Mouse (Mus musculus): ENCODE results near the gene Stk32c. TPM values are rescaled to one million over a fixed set of nuclear protein-coding genes. Genes with fewer than 3 reads are reported as not detected.

Gene Stk32c
- total and polyA plus RNA-seq, 3 experiments: 0.21 TPM; not detected in 2

DNA sequence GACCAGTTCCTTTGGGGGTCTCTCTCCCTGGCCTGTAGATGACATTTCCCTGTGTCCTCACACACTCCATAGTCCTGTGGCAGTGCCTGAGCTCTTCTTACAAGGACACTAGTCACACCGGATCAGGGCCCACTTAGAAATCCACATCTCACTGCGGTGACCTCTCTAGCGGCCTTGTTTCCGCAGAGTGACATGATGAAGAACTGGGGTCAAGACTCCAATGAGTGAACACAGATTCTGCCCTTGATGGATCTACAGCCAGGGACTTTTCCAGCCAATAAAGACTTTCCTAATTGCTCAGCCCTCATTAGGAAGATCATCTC is 4.4 kb downstream of the Stk32c start:
- no peak overlapping the region for H3K27ac ChIP-seq (ENCODE audit: control insufficient read depth, low read depth, low read length)
- H3K27me3 ChIP-seq (ENCODE audit: control insufficient read depth in 1 of 2, insufficient read depth in 2 of 2, low read length in 2 of 2): peaks cover 4 to 10% of the 10 kb centered on the region in 2 experiments; a peak in 3 of 4 replicates
- no peak overlapping the region for H3K9ac ChIP-seq (ENCODE audit: control insufficient read depth, low read depth, low read length, poor library complexity, severe bottlenecking)
- TF ChIP-seq BHLHE40 (IDR thresholded peaks at IDR 0.05; ENCODE audit: borderline replicate concordance, low read depth, low read length) (no peak), MAZ (IDR thresholded peaks at IDR 0.05; ENCODE audit: low read depth, low read length) (no peak), CTCF (IDR thresholded peaks at IDR 0.05 in 2 of 3, conservative IDR thresholded peaks at IDR 0.05 in 1 of 3; ENCODE audit: control insufficient read depth in 1 of 3, insufficient read depth in 1 of 3, low read depth in 2 of 3, low read length in 3 of 3, poor library complexity in 1 of 3, severe bottlenecking in 1 of 3) (no peak), RAD21 (IDR thresholded peaks at IDR 0.05; ENCODE audit: low read depth, low read length) (no peak), POLR2AphosphoS2 (IDR thresholded peaks at IDR 0.05; ENCODE audit: low read length) (no peak), MEF2A (IDR thresholded peaks at IDR 0.05; ENCODE audit: extremely low read depth, insufficient replicate concordance, low read depth, low read length, poor library complexity, severe bottlenecking) (no peak), HCFC1 (IDR thresholded peaks at IDR 0.05; ENCODE audit: low read depth, low read length) (no peak), GABPA (IDR thresholded peaks at IDR 0.05; ENCODE audit: low read depth, low read length) (no peak), UBTF (IDR thresholded peaks at IDR 0.05; ENCODE audit: borderline replicate concordance, insufficient read depth, low read depth, low read length) (no peak), KAT2A (conservative IDR thresholded peaks at IDR 0.05; ENCODE audit: low read depth, low read length) (no peak), NRF1 (IDR thresholded peaks at IDR 0.05; ENCODE audit: insufficient read depth, low read depth, low read length, poor library complexity, severe bottlenecking) (no peak), POLR2AphosphoS5 (IDR thresholded peaks at IDR 0.05; ENCODE audit: borderline replicate concordance, low read depth, low read length) (no peak), ZC3H11A (IDR thresholded peaks at IDR 0.05; ENCODE audit: low read depth, low read length) (no peak), TAL1 (IDR thresholded peaks at IDR 0.05; ENCODE audit: low read length) (no peak), ZNF384 (IDR thresholded peaks at IDR 0.05; ENCODE audit: low read depth, low read length) (no peak), ZMIZ1 (IDR thresholded peaks at IDR 0.05; ENCODE audit: low read depth, low read length) (no peak)
- H3K36me3 ChIP-seq (ENCODE audit: control insufficient read depth in 1 of 2, insufficient read depth in 2 of 2, low read length in 2 of 2): peaks cover 0 to 5% of the 10 kb centered on the region in 2 experiments; a peak in 2 of 4 replicates
- H3K79me2 ChIP-seq (ENCODE audit: control insufficient read depth, insufficient read depth, low read length, poor library complexity): no peaks in the 10 kb centered on the region; the same call in 1 of the 2 replicates
- no peak for DNase-seq (ENCODE audit: low read depth, low spot score)
- peaks cover 0 to 9% of the 10 kb centered on the region in 2 experiments; a peak in 2 of 4 replicates for H3K4me1 ChIP-seq (ENCODE audit: control insufficient read depth in 1 of 2, insufficient read depth in 2 of 2, low read length in 2 of 2)
- no peak overlapping the region for H3K4me3 ChIP-seq (ENCODE audit: control insufficient read depth in 1 of 2, insufficient read depth in 1 of 2, low read depth in 2 of 2, low read length in 2 of 2)
- no peaks in the 10 kb centered on the region for H3K9me3 ChIP-seq (replicated peaks; ENCODE audit: insufficient read depth, low read length)

DNA sequence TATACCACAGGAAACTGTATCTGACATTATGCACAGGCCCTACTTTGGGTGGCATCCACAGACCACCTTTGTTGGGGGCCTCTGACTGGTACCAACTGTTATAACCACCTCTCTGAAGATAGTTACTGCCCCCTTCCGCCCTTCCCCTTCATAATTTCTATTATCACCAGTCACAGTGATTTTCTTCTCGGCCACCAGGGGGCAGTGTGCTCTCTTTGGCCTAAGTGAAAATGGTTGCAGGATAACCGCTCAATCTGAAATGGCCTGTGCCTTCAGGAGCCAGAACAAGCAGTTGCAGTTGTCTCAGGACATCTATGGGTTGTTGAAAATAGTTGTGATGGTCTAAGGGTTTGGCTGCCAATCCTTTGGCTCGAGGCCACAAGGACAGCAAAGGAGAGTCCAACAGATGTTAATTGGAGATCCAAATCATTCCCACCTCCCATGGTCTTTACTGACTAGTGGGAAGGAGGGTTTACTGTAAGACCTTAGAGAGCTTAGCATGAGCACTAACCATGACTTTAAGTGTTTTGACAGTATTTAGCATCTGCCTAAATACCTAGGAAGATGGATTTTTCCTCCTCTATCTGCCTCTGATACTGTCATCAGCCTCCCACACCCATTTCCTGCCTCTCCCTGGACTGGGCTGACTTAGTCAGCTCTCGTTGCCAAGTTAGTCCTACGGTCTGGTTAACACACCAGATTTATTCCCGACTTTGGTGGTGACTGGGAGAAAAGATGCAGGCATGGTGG is 4.9 kb downstream of the Stk32c start:
- H3K36me3 ChIP-seq (ENCODE audit: control insufficient read depth in 1 of 2, insufficient read depth in 2 of 2, low read length in 2 of 2): peaks cover 0 to 5% of the 10 kb centered on the region in 2 experiments; a peak in 2 of 4 replicates
- peaks cover 0 to 9% of the 10 kb centered on the region in 2 experiments; a peak in 2 of 4 replicates for H3K4me1 ChIP-seq (ENCODE audit: control insufficient read depth in 1 of 2, insufficient read depth in 2 of 2, low read length in 2 of 2)
- no peak overlapping the region for H3K27ac ChIP-seq (ENCODE audit: control insufficient read depth, low read depth, low read length)
- H3K9ac ChIP-seq (ENCODE audit: control insufficient read depth, low read depth, low read length, poor library complexity, severe bottlenecking): no peak overlapping the region
- peaks cover 4 to 10% of the 10 kb centered on the region in 2 experiments; a peak in 3 of 4 replicates for H3K27me3 ChIP-seq (ENCODE audit: control insufficient read depth in 1 of 2, insufficient read depth in 2 of 2, low read length in 2 of 2)
- H3K79me2 ChIP-seq (ENCODE audit: control insufficient read depth, insufficient read depth, low read length, poor library complexity): no peaks in the 10 kb centered on the region; the same call in 1 of the 2 replicates
- no peak overlapping the region for H3K4me3 ChIP-seq (ENCODE audit: control insufficient read depth in 1 of 2, insufficient read depth in 1 of 2, low read depth in 2 of 2, low read length in 2 of 2)
- no peaks in the 10 kb centered on the region for H3K9me3 ChIP-seq (replicated peaks; ENCODE audit: insufficient read depth, low read length)
- DNase-seq (ENCODE audit: low read depth, low spot score): peak; percentile 82
- TF ChIP-seq RAD21 (IDR thresholded peaks at IDR 0.05; ENCODE audit: low read depth, low read length): peak; percentile 60
- no peak for TF ChIP-seq ETS1 (IDR thresholded peaks at IDR 0.05; ENCODE audit: low read depth, low read length)
- peak; percentile 64 for TF ChIP-seq ZC3H11A (IDR thresholded peaks at IDR 0.05; ENCODE audit: low read depth, low read length)
- TF ChIP-seq EP300 (IDR thresholded peaks at IDR 0.05; ENCODE audit: low read depth in 1 of 2, low read length in 2 of 2): peak in 1 of 2 experiments; percentile 9; a peak in 1 of 4 replicates
- peak; percentile 89 for TF ChIP-seq SMC3 (IDR thresholded peaks at IDR 0.05; ENCODE audit: low read depth, low read length)
- TF ChIP-seq USF2 (IDR thresholded peaks at IDR 0.05; ENCODE audit: borderline replicate concordance in 1 of 2, insufficient read depth in 1 of 2, low read depth in 1 of 2, low read length in 2 of 2): no peak
- no peak for TF ChIP-seq GABPA (IDR thresholded peaks at IDR 0.05; ENCODE audit: low read depth, low read length)
- TF ChIP-seq MYC (IDR thresholded peaks at IDR 0.05; ENCODE audit: low read depth, low read length): no peak
- peak; percentile 44; the same call in 1 of the 2 replicates for TF ChIP-seq GATA1 (IDR thresholded peaks at IDR 0.05; ENCODE audit: low read depth, low read length)
- no peak for TF ChIP-seq MXI1 (IDR thresholded peaks at IDR 0.05; ENCODE audit: low read depth, low read length)
- no peak for TF ChIP-seq UBTF (IDR thresholded peaks at IDR 0.05; ENCODE audit: borderline replicate concordance, insufficient read depth, low read depth, low read length)
- TF ChIP-seq POLR2AphosphoS2 (IDR thresholded peaks at IDR 0.05; ENCODE audit: low read length): no peak
- no peak for TF ChIP-seq BHLHE40 (IDR thresholded peaks at IDR 0.05; ENCODE audit: borderline replicate concordance, low read depth, low read length)
- no peak for TF ChIP-seq TBP (IDR thresholded peaks at IDR 0.05; ENCODE audit: low read depth, low read length)
- TF ChIP-seq POLR2A (IDR thresholded peaks at IDR 0.05; ENCODE audit: control insufficient read depth in 1 of 2, insufficient read depth in 1 of 2, low read depth in 1 of 2, low read length in 2 of 2, poor library complexity in 1 of 2): no peak
- 0 out of 2 replicates have a peak, but pooled peaks have one; percentile 32 for TF ChIP-seq RCOR1 (IDR thresholded peaks at IDR 0.05; ENCODE audit: low read depth, low read length)
- TF ChIP-seq JUND (IDR thresholded peaks at IDR 0.05; ENCODE audit: low read depth, low read length): no peak
- TF ChIP-seq TCF12 (IDR thresholded peaks at IDR 0.05; ENCODE audit: low read depth, low read length): 0 out of 2 replicates have a peak, but pooled peaks have one; percentile 22

All from MEL (cell line).